In genomic region chr7:5101066-5101663, GRCm38 (mm10) we compare ENCODE assay signal across 14 mouse cellular contexts. TPM values are rescaled to one million over a fixed set of nuclear protein-coding genes. Genes with fewer than 3 reads are reported as not detected.
A peak's percentile ranks its signal among the peaks of the same experiment; 100 is the strongest.
DNase-seq lines count a peak whose midpoint lies in the region; ATAC-seq and TF ChIP-seq lines count a peak whose summit lies in the region.
"Had no signal": no experiment of that assay in that cellular context is flagged by ENCODE, and none has a peak within 500 bp of the region (broad histone marks: within the 10 kb centered on the region; RNA-seq: fewer than 3 reads in every experiment).

No protein-coding gene starts in this region.

- H3K4me3 ChIP-seq in embryonic facial prominence, embryonic 12.5 days, result no peak overlapping the region
- no peak overlapping the region for H3K4me3 ChIP-seq in embryonic facial prominence, embryonic 10.5 days
- no peak overlapping the region for H3K4me3 ChIP-seq in lung, embryonic 14.5 days (ENCODE audit: low read depth, low read length)
- H3K4me3 ChIP-seq in lung, adult 2 months (replicated peaks; ENCODE audit: extremely low read depth, low read depth, low read length), result no peak overlapping the region
- no peak overlapping the region for H3K4me3 ChIP-seq in lung, postnatal 0 days (ENCODE audit: low read depth, low read length)

- no peaks in the 10 kb centered on the region for H3K9me3 ChIP-seq in embryonic facial prominence, embryonic 12.5 days
- 0 out of 2 replicates have a peak, but pooled peaks cover 2% of the 10 kb centered on the region for H3K9me3 ChIP-seq in embryonic facial prominence, embryonic 10.5 days
- H3K9me3 ChIP-seq in lung, embryonic 14.5 days (ENCODE audit: low read depth, low read length), result no peaks in the 10 kb centered on the region
- no peaks in the 10 kb centered on the region for H3K9me3 ChIP-seq in lung, postnatal 0 days (ENCODE audit: low read length)

- H3K4me1 ChIP-seq in embryonic facial prominence, embryonic 12.5 days, result no peaks in the 10 kb centered on the region
- H3K4me1 ChIP-seq in embryonic facial prominence, embryonic 10.5 days, result no peaks in the 10 kb centered on the region
- no peaks in the 10 kb centered on the region for H3K4me1 ChIP-seq in lung, embryonic 14.5 days (ENCODE audit: insufficient read depth)
- H3K4me1 ChIP-seq in lung, adult 2 months (ENCODE audit: control insufficient read depth, insufficient read depth, low read length), result no peaks in the 10 kb centered on the region
- no peaks in the 10 kb centered on the region for H3K4me1 ChIP-seq in lung, postnatal 0 days (ENCODE audit: insufficient read depth, low read depth, low read length)

- no peak for DNase-seq in embryonic facial prominence, embryonic 10.5 days (ENCODE audit: low spot score)
- peak; percentile 11 for DNase-seq in lung, embryonic 14.5 days
- DNase-seq in lung, adult 2 months, result no peak
- peak; percentile 65 for DNase-seq in lung, postnatal 0 days (ENCODE audit: low spot score)
- DNase-seq in spleen, postnatal 36 days (ENCODE audit: low spot score in 2 of 2), result peak; percentile 82 to 86
- no peak for DNase-seq in Muller cell, postnatal 12 days (ENCODE audit: inconsistent ontology term)
- no peak for DNase-seq in ovary, postnatal 14 days (ENCODE audit: low spot score)
- DNase-seq: right cerebral cortex, postnatal 25 days; thymus, postnatal 36 days had no signal

- TF ChIP-seq POLR2A in lung, adult 2 months (IDR thresholded peaks at IDR 0.05; ENCODE audit: borderline replicate concordance, extremely low read depth, low read depth, low read length), result no peak

- no peaks in the 10 kb centered on the region for H3K27me3 ChIP-seq in embryonic facial prominence, embryonic 12.5 days
- H3K27me3 ChIP-seq in embryonic facial prominence, embryonic 10.5 days (replicated peaks; ENCODE audit: low read depth, poor library complexity, severe bottlenecking), result no peaks in the 10 kb centered on the region
- H3K27me3 ChIP-seq in lung, embryonic 14.5 days (ENCODE audit: insufficient read depth, low read length), result no peaks in the 10 kb centered on the region
- H3K27me3 ChIP-seq in lung, postnatal 0 days (replicated peaks; ENCODE audit: insufficient read depth, low read length), result no peaks in the 10 kb centered on the region

- no peak for TF ChIP-seq CTCF in lung, embryonic 14.5 days (IDR thresholded peaks at IDR 0.05; ENCODE audit: low read depth)
- TF ChIP-seq CTCF in lung, adult 2 months (IDR thresholded peaks at IDR 0.05; ENCODE audit: insufficient read depth, low read length), result no peak
- TF ChIP-seq CTCF in lung, postnatal 0 days (IDR thresholded peaks at IDR 0.05), result no peak

- peaks cover 29% of the 10 kb centered on the region for H3K36me3 ChIP-seq in embryonic facial prominence, embryonic 12.5 days
- H3K36me3 ChIP-seq in embryonic facial prominence, embryonic 10.5 days (replicated peaks), result peaks cover 38% of the 10 kb centered on the region
- peaks cover 28% of the 10 kb centered on the region for H3K36me3 ChIP-seq in lung, embryonic 14.5 days (ENCODE audit: insufficient read depth)
- H3K36me3 ChIP-seq in lung, postnatal 0 days (ENCODE audit: insufficient read depth, low read length), result peaks cover 11% of the 10 kb centered on the region; the same call in 1 of the 2 replicates

- WGBS in embryonic facial prominence, embryonic 12.5 days, result 87% methylated on average over 10 of the region's 10 CpGs
- 90% methylated on average over 10 of the region's 10 CpGs for WGBS in embryonic facial prominence, embryonic 10.5 days
- 78% methylated on average over 10 of the region's 10 CpGs for WGBS in lung, embryonic 14.5 days
- 67% methylated on average over 10 of the region's 10 CpGs for WGBS in lung, adult 2 months
- WGBS in lung, postnatal 0 days, result 68% methylated on average over 10 of the region's 10 CpGs

- no peak for ATAC-seq in embryonic facial prominence, embryonic 12.5 days (ENCODE audit: insufficient number of reproducible peaks, insufficient read depth, low FRiP score, low TSS enrichment)
- peak; percentile 25; the same call in 1 of the 2 replicates for ATAC-seq in lung, embryonic 14.5 days (ENCODE audit: insufficient read depth)
- peak; percentile 36 for ATAC-seq in lung, postnatal 0 days

- no peak overlapping the region for H3K9ac ChIP-seq in embryonic facial prominence, embryonic 12.5 days
- no peak overlapping the region for H3K9ac ChIP-seq in lung, embryonic 14.5 days
- H3K9ac ChIP-seq in lung, postnatal 0 days (replicated peaks; ENCODE audit: low read depth), result no peak overlapping the region

- H3K27ac ChIP-seq in embryonic facial prominence, embryonic 12.5 days, result 0 out of 2 replicates have a peak overlapping the region, but pooled peaks have one; percentile 6
- H3K27ac ChIP-seq in embryonic facial prominence, embryonic 10.5 days (replicated peaks), result no peak overlapping the region
- H3K27ac ChIP-seq in lung, embryonic 14.5 days (ENCODE audit: low read depth), result no peak overlapping the region
- H3K27ac ChIP-seq in lung, postnatal 0 days (ENCODE audit: low read length), result no peak overlapping the region

- H3K4me2 ChIP-seq in embryonic facial prominence, embryonic 12.5 days (replicated peaks), result no peak overlapping the region
- H3K4me2 ChIP-seq in lung, embryonic 14.5 days, result no peak overlapping the region
- H3K4me2 ChIP-seq in lung, postnatal 0 days (replicated peaks; ENCODE audit: low read depth, low read length), result no peak overlapping the region

- no peak for TF ChIP-seq EP300 in lung, postnatal 0 days (IDR thresholded peaks at IDR 0.05)

RNA-seq across cellular contexts. Expression of gene Rfpl4, which starts 15.6 kb away (rescaled TPM):
- not detected in 2 replicates for polyA plus RNA-seq in embryonic facial prominence, embryonic 12.5 days (2016; fragmentation: Nextera tagmentation; extraction: Ambion mirVana)
- not detected in 2 replicates for polyA plus RNA-seq in embryonic facial prominence, embryonic 10.5 days (2016; fragmentation: Nextera tagmentation; extraction: Ambion mirVana)
- not detected in 2 replicates for polyA plus RNA-seq in lung, embryonic 14.5 days (2014; fragmentation: Nextera tagmentation; extraction: Ambion mirVana)
- polyA plus RNA-seq in lung, adult 2 months (2012; rRNA removed), result not detected in 2 replicates
- polyA plus RNA-seq in lung, postnatal 0 days (2015; fragmentation: Nextera tagmentation; extraction: Ambion mirVana), result not detected in 2 replicates
- polyA plus RNA-seq: brain, embryonic 14.5 days; forebrain, embryonic 11.5 days; intestine, embryonic 14.5 days; limb, embryonic 14.5 days had no signal

RNA-seq across cellular contexts. Expression of gene Epn1, which starts 21.1 kb away (rescaled TPM):
- 66.0 and 67.2 TPM in 2 replicates for polyA plus RNA-seq in embryonic facial prominence, embryonic 12.5 days (2016; fragmentation: Nextera tagmentation; extraction: Ambion mirVana)
- 56.7 and 58.8 TPM in 2 replicates for polyA plus RNA-seq in embryonic facial prominence, embryonic 10.5 days (2016; fragmentation: Nextera tagmentation; extraction: Ambion mirVana)
- 76.0 and 77.9 TPM in 2 replicates for polyA plus RNA-seq in lung, embryonic 14.5 days (2014; fragmentation: Nextera tagmentation; extraction: Ambion mirVana)
- polyA plus RNA-seq in lung, adult 2 months (2012; rRNA removed), result 151 and 160 TPM in 2 replicates
- polyA plus RNA-seq in lung, postnatal 0 days (2015; fragmentation: Nextera tagmentation; extraction: Ambion mirVana), result 40.7 and 41.6 TPM in 2 replicates

RNA-seq across cellular contexts. Expression of gene Rasl2-9, which starts 24.6 kb away (rescaled TPM):
- polyA plus RNA-seq in embryonic facial prominence, embryonic 12.5 days (2016; fragmentation: Nextera tagmentation; extraction: Ambion mirVana), result 0.22 and 0.27 TPM in 2 replicates
- 0.20 TPM in 2 replicates for polyA plus RNA-seq in embryonic facial prominence, embryonic 10.5 days (2016; fragmentation: Nextera tagmentation; extraction: Ambion mirVana)
- 0.31 and 0.61 TPM in 2 replicates for polyA plus RNA-seq in lung, embryonic 14.5 days (2014; fragmentation: Nextera tagmentation; extraction: Ambion mirVana)
- polyA plus RNA-seq in lung, adult 2 months (2012; rRNA removed), result 0.24 TPM in 1 of 2 replicates, not detected in the other
- 0.52 and 0.88 TPM in 2 replicates for polyA plus RNA-seq in lung, postnatal 0 days (2015; fragmentation: Nextera tagmentation; extraction: Ambion mirVana)

RNA-seq across cellular contexts. Expression of gene U2af2, which starts 39.2 kb away (rescaled TPM):
- polyA plus RNA-seq in embryonic facial prominence, embryonic 12.5 days (2016; fragmentation: Nextera tagmentation; extraction: Ambion mirVana), result 159 and 161 TPM in 2 replicates
- polyA plus RNA-seq in embryonic facial prominence, embryonic 10.5 days (2016; fragmentation: Nextera tagmentation; extraction: Ambion mirVana), result 182 and 189 TPM in 2 replicates
- 145 and 162 TPM in 2 replicates for polyA plus RNA-seq in lung, embryonic 14.5 days (2014; fragmentation: Nextera tagmentation; extraction: Ambion mirVana)
- polyA plus RNA-seq in lung, adult 2 months (2012; rRNA removed), result 145 and 189 TPM in 2 replicates
- 42.0 and 46.1 TPM in 2 replicates for polyA plus RNA-seq in lung, postnatal 0 days (2015; fragmentation: Nextera tagmentation; extraction: Ambion mirVana)

RNA-seq across cellular contexts. Expression of gene Vmn1r55, which starts 48.3 kb away (rescaled TPM):
- not detected in 2 replicates for polyA plus RNA-seq in embryonic facial prominence, embryonic 12.5 days (2016; fragmentation: Nextera tagmentation; extraction: Ambion mirVana)
- 0.01 TPM in 1 of 2 replicates, not detected in the other for polyA plus RNA-seq in embryonic facial prominence, embryonic 10.5 days (2016; fragmentation: Nextera tagmentation; extraction: Ambion mirVana)
- 0.03 TPM in 1 of 2 replicates, not detected in the other for polyA plus RNA-seq in lung, embryonic 14.5 days (2014; fragmentation: Nextera tagmentation; extraction: Ambion mirVana)
- polyA plus RNA-seq in lung, adult 2 months (2012; rRNA removed), result not detected in 2 replicates
- polyA plus RNA-seq in lung, postnatal 0 days (2015; fragmentation: Nextera tagmentation; extraction: Ambion mirVana), result not detected in 2 replicates
- polyA plus RNA-seq: brain, embryonic 14.5 days; forebrain, embryonic 11.5 days; intestine, embryonic 14.5 days; limb, embryonic 14.5 days had no signal

Comparison
In these comparisons a context has a peak if more than half of its experiments do, and no peak if none do; other contexts are left out.
1. DNase-seq: peak in lung, embryonic 14.5 days (single experiment), lung, postnatal 0 days (single experiment) and spleen, postnatal 36 days (2 of 2); none in embryonic facial prominence, embryonic 10.5 days (single experiment), lung, adult 2 months (single experiment), Muller cell, postnatal 12 days (single experiment) and ovary, postnatal 14 days (single experiment).